Mouse (Mus musculus) forebrain, embryonic 11.5 days (tissue): ENCODE data around the gene 4930579F01Rik. TPM values are rescaled to one million over a fixed set of nuclear protein-coding genes. Genes with fewer than 3 reads are reported as not detected.

Experiments used
- ATAC-seq: fragments of 200-750 bp; cut with Nextera tagmentation; replicated peaks from 2 replicates; pipeline ENCODE4 v1.8.0; 2017; ENCODE audit warnings: moderate TSS enrichment; ENCODE audit not compliant: low FRiP score
- DNase-seq: peaks from one replicate; pipeline ENCODE4 v3.0.0-alpha.2; 2017; ENCODE audit warnings: low spot score
- H3K27ac ChIP-seq: fragments of 300-500 bp; sonication (generic); 2 replicates; pipeline ENCODE4 v1.5.1; 2014; ENCODE audit warnings: low read depth, low read length
- H3K27me3 ChIP-seq: fragments of 300-500 bp; sonication (generic); 2 replicates; pipeline ENCODE4 v1.6.1; 2014; ENCODE audit warnings: mild to moderate bottlenecking, low read length, mixed read lengths; ENCODE audit not compliant: control insufficient read depth, insufficient read depth
- H3K36me3 ChIP-seq: fragments of 300-500 bp; sonication (generic); 2 replicates; pipeline ENCODE4 v1.6.1; 2014; ENCODE audit warnings: mild to moderate bottlenecking, low read length, moderate library complexity, mixed read lengths; ENCODE audit not compliant: control insufficient read depth, insufficient read depth
- H3K4me1 ChIP-seq: fragments of 300-500 bp; sonication (generic); replicated peaks from 2 replicates; pipeline ENCODE4 v1.6.1; 2014; ENCODE audit warnings: low read length, mixed read lengths; ENCODE audit not compliant: control insufficient read depth, insufficient read depth
- H3K4me2 ChIP-seq: fragments of 300-500 bp; sonication (generic); 2 replicates; pipeline ENCODE4 v1.6.1; 2014; ENCODE audit warnings: low read depth, mild to moderate bottlenecking, low read length, moderate library complexity, mixed read lengths; ENCODE audit not compliant: severe bottlenecking
- H3K4me3 ChIP-seq: fragments of 300-500 bp; sonication (generic); 2 replicates; pipeline ENCODE4 v1.5.1; 2014; ENCODE audit warnings: low read depth, low read length
- H3K9ac ChIP-seq: fragments of 300-500 bp; sonication (generic); 2 replicates; pipeline ENCODE4 v1.6.1; 2014; ENCODE audit warnings: low read length
- H3K9me3 ChIP-seq: fragments of 300-500 bp; sonication (generic); 2 replicates; pipeline ENCODE4 v1.6.1; 2016; ENCODE audit warnings: low read length, mixed read lengths; ENCODE audit not compliant: control insufficient read depth
- WGBS: fragments of 180-500 bp; shearing (Covaris S2); extraction: QIAGEN DNeasy Blood & Tissue Kit; methylation state at CpG from one replicate; pipeline ENCODE4 v1.1.7; 2014; 5-methylcytosine and 5-hydroxymethylcytosine counted together
- polyA plus RNA-seq: library from polyadenylated mRNA; unstranded; fragments of >200 nt; fragmentation: Nextera tagmentation; extraction: Ambion mirVana; gene quantifications from 2 replicates; pipeline ENCODE4 v1.2.1, GENCODE M21; 2014

The 4930579F01Rik gene
- polyA plus RNA-seq, 1 experiment from 2014 or later, result not detected

GRCm38 (mm10) chr3:138210432-138211075, 16.9 kb upstream of the 4930579F01Rik start:
- H3K27ac ChIP-seq, result no peak overlapping the region
- H3K36me3 ChIP-seq, result no peaks in the 10 kb centered on the region
- ATAC-seq (no peak), DNase-seq (no peak)
- H3K27me3 ChIP-seq, result no peaks in the 10 kb centered on the region
- H3K4me3 ChIP-seq, result no peak overlapping the region
- no peak overlapping the region for H3K9ac ChIP-seq
- H3K4me1 ChIP-seq, result no peaks in the 10 kb centered on the region
- no peaks in the 10 kb centered on the region for H3K9me3 ChIP-seq
- WGBS, result 82% methylated on average over 5 of the region's 5 CpGs
- H3K4me2 ChIP-seq, result no peak overlapping the region

DNA sequence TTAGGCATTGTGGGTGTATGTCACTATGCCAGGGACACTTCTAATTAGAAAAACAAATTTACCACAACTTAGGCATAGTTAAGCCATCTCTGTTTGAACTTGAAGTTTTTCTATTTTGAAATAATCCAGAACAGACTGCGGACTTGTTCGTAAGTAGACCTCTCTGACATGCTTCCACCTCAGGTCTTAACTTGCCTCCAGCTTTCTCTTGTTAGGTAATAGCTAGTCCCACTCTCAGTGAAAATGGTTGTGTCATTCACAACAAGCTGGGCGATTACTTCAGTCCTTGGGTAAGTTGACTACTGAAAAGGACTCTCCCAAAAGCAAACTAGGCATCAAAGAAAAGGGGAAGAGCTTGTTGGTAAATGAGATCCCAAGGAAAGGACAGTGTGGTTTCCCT, 15.2 kb upstream of the 4930579F01Rik start:
- Histone ChIP-seq H3K4me1 (no peaks in the 10 kb centered on the region), H3K4me3 (no peak overlapping the region), H3K9me3 (no peaks in the 10 kb centered on the region), H3K36me3 (no peaks in the 10 kb centered on the region), H3K4me2 (no peak overlapping the region), H3K27me3 (no peaks in the 10 kb centered on the region), H3K27ac (no peak overlapping the region), H3K9ac (no peak overlapping the region)
- no peak for ATAC-seq
- no peak for DNase-seq
- WGBS, result 92% methylated on average over 3 of the region's 3 CpGs

DNA sequence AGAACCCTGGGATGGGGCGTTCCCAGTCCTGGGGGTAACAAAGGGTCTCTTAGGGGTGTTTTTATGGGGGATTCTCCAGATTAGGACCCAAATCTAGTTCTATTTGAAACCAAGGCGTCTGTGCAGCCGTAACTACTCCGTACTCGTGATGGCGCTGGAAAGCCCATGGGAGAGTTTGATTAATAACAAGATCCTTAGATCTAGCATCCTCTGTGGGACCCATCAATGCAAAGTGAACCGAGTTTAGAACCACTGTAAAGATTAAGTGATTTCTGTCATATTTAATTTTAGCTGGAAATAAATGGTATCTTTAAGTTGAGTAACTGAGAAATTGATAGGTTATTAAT, 5.1 kb upstream of the 4930579F01Rik start:
- Histone ChIP-seq H3K4me2 (peak overlapping the region; percentile 38; the same call in 1 of the 2 replicates), H3K27ac (no peak overlapping the region), H3K9me3 (no peaks in the 10 kb centered on the region), H3K9ac (peak overlapping the region; percentile 43; the same call in 1 of the 2 replicates), H3K4me1 (no peaks in the 10 kb centered on the region), H3K27me3 (no peaks in the 10 kb centered on the region), H3K36me3 (no peaks in the 10 kb centered on the region), H3K4me3 (no peak overlapping the region)
- ATAC-seq, result peak; percentile 47
- 85% methylated on average over 7 of the region's 7 CpGs for WGBS
- no peak for DNase-seq

DNA sequence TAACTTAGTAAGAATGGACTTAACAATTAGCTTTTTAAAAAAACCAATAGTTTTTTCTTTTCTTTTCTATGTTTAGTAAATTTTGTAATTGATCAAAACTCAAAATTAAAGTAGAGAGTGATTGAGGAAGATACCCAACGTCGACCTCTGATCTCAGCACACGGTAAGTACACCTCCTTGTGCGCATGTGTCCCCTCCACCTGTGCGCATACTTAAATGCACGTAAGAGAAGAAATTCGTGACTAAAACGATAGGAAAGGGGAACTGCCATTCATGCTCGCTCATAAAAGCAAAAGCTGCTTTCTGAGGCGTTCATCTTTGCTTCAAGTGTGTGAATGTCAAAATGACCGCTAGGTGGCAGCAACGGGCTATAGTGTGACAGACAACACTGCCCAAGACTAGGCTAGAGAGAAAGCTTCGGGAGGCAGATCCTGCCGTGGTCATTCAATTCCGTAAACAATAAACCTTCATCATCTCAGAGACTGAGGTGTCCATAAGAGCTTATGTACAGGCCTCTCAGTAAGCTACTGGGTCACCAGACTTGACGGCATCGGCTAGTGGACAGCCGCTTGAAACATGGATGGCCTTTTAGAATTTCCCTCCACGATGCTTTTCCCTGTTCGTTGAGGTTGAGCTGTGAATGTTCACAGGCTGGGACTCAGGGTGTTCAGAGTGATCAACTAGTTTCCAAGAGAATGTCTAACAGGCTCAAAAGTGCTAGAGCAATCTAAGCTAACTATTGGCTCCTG, 4.5 kb upstream of the 4930579F01Rik start:
- H3K36me3 ChIP-seq, result no peaks in the 10 kb centered on the region
- peak; percentile 96 for ATAC-seq
- H3K4me1 ChIP-seq, result no peaks in the 10 kb centered on the region
- H3K9me3 ChIP-seq, result no peaks in the 10 kb centered on the region
- H3K27me3 ChIP-seq, result no peaks in the 10 kb centered on the region
- peak; percentile 93 for DNase-seq
- H3K9ac ChIP-seq, result peak overlapping the region; percentile 43
- H3K4me3 ChIP-seq, result no peak overlapping the region
- peak overlapping the region; percentile 38; the same call in 1 of the 2 replicates for H3K4me2 ChIP-seq
- WGBS, result 29% methylated on average over 20 of the region's 20 CpGs
- H3K27ac ChIP-seq, result no peak overlapping the region

GRCm38 (mm10) chr3:138197556-138197955, 3.9 kb upstream of the 4930579F01Rik start:
- Histone ChIP-seq H3K4me2 (no peak overlapping the region), H3K36me3 (no peaks in the 10 kb centered on the region), H3K4me1 (no peaks in the 10 kb centered on the region), H3K9me3 (no peaks in the 10 kb centered on the region), H3K9ac (no peak overlapping the region), H3K27me3 (no peaks in the 10 kb centered on the region), H3K27ac (no peak overlapping the region), H3K4me3 (no peak overlapping the region)
- ATAC-seq (no peak), DNase-seq (no peak)
- WGBS, result 67% methylated on average over 9 of the region's 9 CpGs

GRCm38 (mm10) chr3:138197093-138197492, 3.5 kb upstream of the 4930579F01Rik start:
- Histone ChIP-seq H3K27ac (no peak overlapping the region), H3K4me3 (no peak overlapping the region), H3K27me3 (no peaks in the 10 kb centered on the region), H3K9me3 (no peaks in the 10 kb centered on the region), H3K9ac (no peak overlapping the region), H3K36me3 (no peaks in the 10 kb centered on the region), H3K4me2 (no peak overlapping the region), H3K4me1 (no peaks in the 10 kb centered on the region)
- 82% methylated on average over 14 of the region's 14 CpGs for WGBS
- no peak for ATAC-seq
- DNase-seq, result no peak

DNA sequence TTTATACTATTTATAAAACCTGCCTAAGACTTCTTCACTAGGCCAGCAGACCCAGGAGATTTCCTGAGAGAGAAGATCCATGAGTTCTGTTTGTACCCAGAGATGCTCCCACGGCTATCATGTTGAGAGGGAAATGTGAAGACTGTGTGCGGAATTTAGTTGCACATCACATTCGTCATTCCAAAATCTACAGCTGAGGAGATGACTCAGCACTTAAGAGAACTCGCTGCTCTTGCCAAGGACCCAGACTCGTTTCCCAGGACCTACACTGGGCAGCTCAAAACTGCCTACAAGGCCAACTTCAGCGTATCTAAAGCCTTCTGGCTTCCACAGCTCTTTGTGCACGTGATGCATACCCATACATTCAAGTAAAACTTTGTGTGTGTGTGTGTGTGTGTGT, 1.4 kb downstream of the 4930579F01Rik start:
- 88% methylated on average over 7 of the region's 7 CpGs for WGBS
- Histone ChIP-seq H3K4me3 (no peak overlapping the region), H3K9me3 (no peaks in the 10 kb centered on the region), H3K36me3 (no peaks in the 10 kb centered on the region), H3K27ac (no peak overlapping the region), H3K9ac (no peak overlapping the region), H3K4me2 (no peak overlapping the region), H3K27me3 (no peaks in the 10 kb centered on the region), H3K4me1 (no peaks in the 10 kb centered on the region)
- DNase-seq, result no peak
- no peak for ATAC-seq

GRCm38 (mm10) chr3:138185995-138186930, 7.4 kb downstream of the 4930579F01Rik start:
- no peaks in the 10 kb centered on the region; the same call in 1 of the 2 replicates for H3K4me1 ChIP-seq
- DNase-seq (no peak), ATAC-seq (0 out of 2 replicates have a peak, but pooled peaks have one; percentile 41)
- no peak overlapping the region for H3K4me3 ChIP-seq
- H3K36me3 ChIP-seq, result no peaks in the 10 kb centered on the region
- H3K9ac ChIP-seq, result no peak overlapping the region
- H3K27ac ChIP-seq, result no peak overlapping the region
- no peaks in the 10 kb centered on the region for H3K27me3 ChIP-seq
- no peaks in the 10 kb centered on the region for H3K9me3 ChIP-seq
- 91% methylated on average over 26 of the region's 26 CpGs for WGBS
- no peak overlapping the region for H3K4me2 ChIP-seq
